Mouse (Mus musculus) neutrophil, adult 83 days (primary cell): ENCODE measurements around the gene 4930518I15Rik. TPM values are rescaled to one million over a fixed set of nuclear protein-coding genes. Genes with fewer than 3 reads are reported as not detected.

Experiments
- total RNA-seq, 2 experiments: library from RNA; stranded (reverse); gene quantifications; one replicate each; pipeline ENCODE4 v1.2.4; 2023

The 4930518I15Rik gene
- total RNA-seq = 1 to 10 TPM; 3.3 to 4.6 TPM

GRCm38 (mm10) chr2:156857835-156858234 lies at the start of gene 4930518I15Rik:
Gene 4930518I15Rik (minus strand): TSS chr2:156857946.

GRCm38 (mm10) chr2:156887017-156887416 lies 29.3 kb upstream of the 4930518I15Rik start, which contains the start of gene Sla2:
Gene Sla2 (minus strand): TSS chr2:156887192.

GRCm38 (mm10) chr2:156862772-156863486 lies 5.2 kb upstream of the 4930518I15Rik start, which contains the start of gene Rab5if:
Gene Rab5if (plus strand): TSS chr2:156863128.

GRCm38 (mm10) chr2:156839319-156840191 lies 18.2 kb downstream of the 4930518I15Rik start, which contains the start of gene Tgif2:
Gene Tgif2 (plus strand): TSS chr2:156840007.

Other genes starting within 250 kb of the 4930518I15Rik start
- gene Dlgap4, start 244.2 kb downstream of the 4930518I15Rik start, total RNA-seq = 10 to 100 TPM; 65.3 to 76.8 TPM
- under 1 TPM in 1 of 2 experiments, not detected in 1; 0.46 TPM for gene Myl9, start 82.5 kb downstream of the 4930518I15Rik start, total RNA-seq
- 10 to 100 TPM in 1 of 2 experiments, 1 to 10 TPM in 1; 8.0 to 10.5 TPM for gene Tgif2, start 17.9 kb downstream of the 4930518I15Rik start, total RNA-seq
- 100 to 1,000 TPM; 281 to 290 TPM for gene Rab5if, start 5.2 kb upstream of the 4930518I15Rik start, total RNA-seq
- under 1 TPM; 0.15 to 0.18 TPM for gene Sla2, start 29.2 kb upstream of the 4930518I15Rik start, total RNA-seq
- gene Ndrg3, start 134.1 kb upstream of the 4930518I15Rik start, total RNA-seq = 10 to 100 TPM; 13.0 to 19.5 TPM
- gene Dsn1, start 149.2 kb upstream of the 4930518I15Rik start, total RNA-seq = 10 to 100 TPM; 24.9 to 31.4 TPM
- gene Soga1, start 221.3 kb upstream of the 4930518I15Rik start, total RNA-seq = 1 to 10 TPM; 3.1 to 4.7 TPM
- gene Tldc2, start 229.1 kb upstream of the 4930518I15Rik start, total RNA-seq = not detected